Mouse (Mus musculus) hindbrain, embryonic 12.5 days (tissue): ENCODE data around the gene Tsc22d3. TPM values are rescaled to one million over a fixed set of nuclear protein-coding genes. Genes with fewer than 3 reads are reported as not detected.
"Not testable (repeated sequence)": the region's sequence is repeated elsewhere in the genome, so short reads cannot be mapped to it uniquely, and the experiment has no call there.

Experiments used
- ATAC-seq: fragments of 200-750 bp; cut with Nextera tagmentation; 2 replicates; pipeline ENCODE4 v1.8.0; 2017; ENCODE audit warnings: moderate TSS enrichment; ENCODE audit not compliant: low FRiP score
- H3K27ac ChIP-seq: fragments of 300-500 bp; sonication (generic); 2 replicates; pipeline ENCODE4 v1.5.1; 2016; ENCODE audit warnings: mild to moderate bottlenecking
- H3K27me3 ChIP-seq: fragments of 300-500 bp; sonication (generic); 2 replicates; pipeline ENCODE4 v1.6.1; 2016; ENCODE audit warnings: mild to moderate bottlenecking
- H3K36me3 ChIP-seq: fragments of 300-500 bp; sonication (generic); 2 replicates; pipeline ENCODE4 v1.6.1; 2016; ENCODE audit warnings: mild to moderate bottlenecking
- H3K4me1 ChIP-seq: fragments of 300-500 bp; sonication (generic); 2 replicates; pipeline ENCODE4 v1.6.1; 2016
- H3K4me2 ChIP-seq: fragments of 300-500 bp; sonication (generic); replicated peaks from 2 replicates; pipeline ENCODE4 v1.6.1; 2016; ENCODE audit warnings: mild to moderate bottlenecking
- H3K4me3 ChIP-seq: fragments of 300-500 bp; sonication (generic); 2 replicates; pipeline ENCODE4 v1.5.1; 2016; ENCODE audit warnings: mild to moderate bottlenecking
- H3K9ac ChIP-seq: fragments of 300-500 bp; sonication (generic); 2 replicates; pipeline ENCODE4 v1.6.1; 2016; ENCODE audit warnings: mild to moderate bottlenecking, moderate library complexity
- H3K9me3 ChIP-seq: fragments of 300-500 bp; sonication (generic); replicated peaks from 2 replicates; pipeline ENCODE4 v1.6.1; 2016; ENCODE audit warnings: mild to moderate bottlenecking
- WGBS: fragments of 180-500 bp; shearing (Covaris S2); methylation state at CpG from one replicate; pipeline ENCODE4 v1.1.7; 2016; 5-methylcytosine and 5-hydroxymethylcytosine counted together
- polyA plus RNA-seq: library from polyadenylated mRNA; unstranded; fragments of >200 nt; fragmentation: Nextera tagmentation; extraction: Ambion mirVana; gene quantifications from 2 replicates; pipeline ENCODE4 v1.2.1, GENCODE M21; 2016

Tsc22d3 gene
- polyA plus RNA-seq, 1 experiment from 2014 or later = 119 TPM

DNA sequence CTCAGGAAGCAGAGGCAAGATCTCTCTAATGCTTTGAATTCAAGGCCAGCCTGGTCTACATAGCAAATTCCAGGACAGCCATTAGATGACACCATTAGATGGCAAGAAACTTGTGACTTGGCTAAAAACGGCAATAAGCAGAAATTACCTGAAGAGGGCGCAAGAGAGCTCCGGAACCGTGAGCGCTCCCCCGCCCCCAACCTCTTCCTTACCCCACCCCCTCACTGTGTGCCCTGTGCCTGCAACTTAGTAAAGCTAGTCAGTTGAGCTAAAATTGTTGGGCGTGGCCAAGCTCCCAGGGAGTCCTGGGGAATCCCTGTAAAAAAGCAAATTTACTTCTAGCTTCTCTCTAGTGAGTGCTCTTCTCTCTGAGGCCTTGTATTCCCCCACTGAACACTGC lies 96.6 kb downstream of the Tsc22d3 start:
- Histone ChIP-seq H3K4me1 (0 out of 2 replicates have a peak, but pooled peaks cover 2% of the 10 kb centered on the region), H3K27me3 (peaks cover 39% of the 10 kb centered on the region), H3K9ac (no peak overlapping the region), H3K4me2 (no peak overlapping the region), H3K9me3 (no peaks in the 10 kb centered on the region), H3K4me3 (no peak overlapping the region), H3K36me3 (no peaks in the 10 kb centered on the region), H3K27ac (no peak overlapping the region)
- ATAC-seq = peak; percentile 60; the same call in 1 of the 2 replicates
- 22% methylated on average over 7 of the region's 7 CpGs for WGBS

DNA sequence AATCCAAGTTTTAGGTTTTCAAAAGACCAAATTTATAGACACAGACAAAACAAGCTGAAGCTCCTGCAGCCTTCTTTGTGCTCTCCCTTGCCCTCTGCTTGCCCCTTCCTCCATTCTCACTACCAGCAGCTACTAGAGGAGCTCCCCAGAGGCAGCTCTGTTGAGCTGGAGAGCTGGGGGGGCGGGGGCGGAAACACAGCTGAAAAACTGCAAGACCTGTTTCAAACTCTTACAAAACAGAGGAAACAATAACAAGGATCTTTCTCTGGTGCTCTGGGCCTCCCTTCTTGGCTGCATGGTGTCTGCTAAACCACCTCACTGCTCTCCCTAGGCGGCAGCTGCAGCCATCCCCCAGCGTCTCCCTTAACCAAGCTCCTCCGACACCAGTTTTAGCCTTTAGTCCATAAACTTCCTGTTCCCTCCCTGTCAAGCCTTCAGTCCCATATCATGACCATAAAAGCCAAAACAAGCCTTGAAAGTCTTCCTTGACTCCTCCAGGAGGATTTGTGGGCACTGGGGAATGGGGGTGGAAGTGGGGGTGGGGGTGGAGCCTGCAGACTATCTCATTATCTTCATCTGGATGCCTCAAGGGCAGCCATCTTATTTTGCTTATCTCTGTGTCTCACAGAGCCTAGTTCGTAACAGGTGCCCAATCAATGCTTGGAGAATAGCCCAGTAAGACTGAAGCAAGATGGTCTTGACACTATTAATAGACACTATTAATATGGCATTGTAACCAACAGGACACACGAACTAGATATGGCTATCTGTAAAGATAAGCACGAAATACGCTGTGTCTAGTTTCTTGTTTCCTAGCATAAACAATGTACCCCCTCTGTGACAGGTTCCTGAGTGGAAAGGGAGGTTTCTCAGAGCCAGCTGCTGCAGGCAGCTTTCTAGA lies 98.8 kb downstream of the Tsc22d3 start:
- no peak for ATAC-seq
- Histone ChIP-seq H3K4me1 (0 out of 2 replicates have a peak, but pooled peaks cover 2% of the 10 kb centered on the region), H3K4me2 (no peak overlapping the region), H3K9me3 (no peaks in the 10 kb centered on the region), H3K4me3 (no peak overlapping the region), H3K36me3 (no peaks in the 10 kb centered on the region), H3K9ac (no peak overlapping the region), H3K27me3 (peaks cover 37% of the 10 kb centered on the region), H3K27ac (no peak overlapping the region)
- WGBS = 63% methylated on average over 9 of the region's 9 CpGs

DNA sequence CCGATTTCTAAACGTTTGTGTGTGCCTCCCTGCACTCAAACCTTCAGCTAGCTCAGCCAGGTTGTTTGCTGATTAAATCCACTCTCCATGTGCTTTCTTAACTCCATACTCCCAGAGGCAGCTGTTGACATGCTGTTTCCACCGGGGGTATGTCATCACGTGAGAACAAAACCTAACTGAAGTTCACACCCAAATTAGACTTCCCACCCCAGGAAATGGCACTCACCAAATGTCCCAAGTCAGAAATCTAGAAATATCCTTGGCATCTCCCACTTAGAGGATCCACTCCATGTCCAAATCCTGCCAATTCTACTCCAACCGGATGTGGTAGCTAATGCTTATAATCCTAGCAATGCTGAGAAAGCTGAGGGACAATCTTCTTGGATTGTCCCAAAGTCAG lies 100.2 kb downstream of the Tsc22d3 start:
- no peaks in the 10 kb centered on the region for H3K4me1 ChIP-seq

DNA sequence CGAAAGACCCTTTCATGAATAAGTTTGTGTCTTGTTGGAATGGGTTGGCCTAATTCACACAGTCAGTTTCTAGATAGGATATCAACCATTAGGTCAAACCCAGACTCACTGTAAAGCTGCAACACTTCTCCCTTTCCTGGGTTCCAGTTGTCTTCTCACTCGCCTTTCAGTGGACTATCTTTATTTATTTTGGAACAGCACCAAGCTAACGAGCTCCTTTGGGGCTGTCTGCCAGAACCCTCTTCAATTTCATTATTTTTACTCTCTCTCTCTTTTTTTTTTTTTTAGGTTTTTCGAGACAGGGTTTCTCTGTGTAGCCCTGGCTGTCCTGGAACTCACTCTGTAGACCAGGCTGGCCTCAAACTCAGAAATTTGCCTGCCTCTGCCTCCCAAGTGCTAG lies 102.0 kb downstream of the Tsc22d3 start:
- not testable (repeated sequence) for ATAC-seq, H3K27ac ChIP-seq, H3K4me3 ChIP-seq, H3K9ac ChIP-seq, H3K9me3 ChIP-seq, H3K4me1 ChIP-seq, H3K4me2 ChIP-seq, H3K36me3 ChIP-seq
- WGBS = 70% methylated on average over 4 of the region's 4 CpGs
- H3K27me3 ChIP-seq = peaks cover 37% of the 10 kb centered on the region

More for the DNA sequence above, 100.2 kb downstream of the Tsc22d3 start:
- Histone ChIP-seq H3K9ac (no peak overlapping the region), H3K9me3 (no peaks in the 10 kb centered on the region), H3K27me3 (peaks cover 26% of the 10 kb centered on the region), H3K27ac (no peak overlapping the region), H3K36me3 (no peaks in the 10 kb centered on the region), H3K4me2 (no peak overlapping the region), H3K4me3 (no peak overlapping the region)
- ATAC-seq = no peak
- WGBS = 84% methylated on average over 5 of the region's 5 CpGs

DNA sequence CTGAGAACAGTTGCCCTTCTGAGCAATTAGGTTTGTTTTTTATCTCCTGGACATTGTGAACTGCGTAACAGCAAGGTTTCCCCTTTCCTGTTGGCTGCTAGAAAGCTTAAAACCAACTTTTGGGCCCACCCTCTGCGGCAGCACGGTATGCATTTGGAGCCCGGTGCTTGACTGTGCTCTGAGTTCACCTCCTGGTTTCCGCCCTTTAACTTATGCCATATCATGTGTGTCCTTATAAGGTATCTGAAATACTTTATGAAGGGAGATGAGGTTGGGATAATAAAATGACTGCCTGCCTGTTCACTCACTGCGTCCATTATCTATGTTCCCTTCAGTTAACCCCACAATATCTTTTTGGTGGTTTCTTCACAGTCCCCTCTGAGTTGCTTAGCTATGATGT lies 106.3 kb downstream of the Tsc22d3 start:
- Histone ChIP-seq H3K4me1 (no peaks in the 10 kb centered on the region), H3K36me3 (no peaks in the 10 kb centered on the region), H3K9me3 (no peaks in the 10 kb centered on the region), H3K27ac (no peak overlapping the region), H3K9ac (no peak overlapping the region), H3K4me2 (no peak overlapping the region), H3K4me3 (no peak overlapping the region), H3K27me3 (peaks cover 39% of the 10 kb centered on the region)
- no peak for ATAC-seq
- 81% methylated on average over 6 of the region's 6 CpGs for WGBS

DNA sequence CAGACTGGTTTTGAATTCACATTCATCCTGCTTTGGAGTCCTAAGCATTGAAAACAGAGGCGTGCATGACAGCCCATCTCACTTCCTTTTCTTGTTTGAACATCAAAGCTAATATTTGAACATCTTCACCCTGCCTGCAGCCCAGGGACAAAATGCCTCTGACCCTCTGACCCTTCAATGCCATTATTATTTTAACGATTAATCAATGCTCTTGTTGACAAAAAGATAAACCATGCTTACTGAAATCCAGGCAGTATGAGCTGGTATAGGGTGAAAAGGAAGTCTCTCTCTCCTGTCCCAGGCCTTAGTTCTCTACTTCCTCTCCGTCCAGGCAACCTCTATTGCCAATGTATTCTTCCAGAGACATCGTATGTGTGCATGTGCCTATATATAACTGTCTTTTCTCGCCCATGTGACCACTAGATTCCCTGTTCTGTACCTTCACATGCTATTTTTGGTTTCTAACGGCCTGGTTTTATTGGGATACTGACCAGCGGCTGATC lies 106.9 kb downstream of the Tsc22d3 start:
- no peak for ATAC-seq
- 66% methylated on average over 7 of the region's 7 CpGs for WGBS
- no peaks in the 10 kb centered on the region for H3K36me3 ChIP-seq
- H3K27ac ChIP-seq = no peak overlapping the region
- H3K9ac ChIP-seq = no peak overlapping the region
- no peak overlapping the region for H3K4me3 ChIP-seq
- peaks cover 39% of the 10 kb centered on the region for H3K27me3 ChIP-seq
- no peaks in the 10 kb centered on the region for H3K4me1 ChIP-seq
- no peak overlapping the region for H3K4me2 ChIP-seq
- H3K9me3 ChIP-seq = no peaks in the 10 kb centered on the region

DNA sequence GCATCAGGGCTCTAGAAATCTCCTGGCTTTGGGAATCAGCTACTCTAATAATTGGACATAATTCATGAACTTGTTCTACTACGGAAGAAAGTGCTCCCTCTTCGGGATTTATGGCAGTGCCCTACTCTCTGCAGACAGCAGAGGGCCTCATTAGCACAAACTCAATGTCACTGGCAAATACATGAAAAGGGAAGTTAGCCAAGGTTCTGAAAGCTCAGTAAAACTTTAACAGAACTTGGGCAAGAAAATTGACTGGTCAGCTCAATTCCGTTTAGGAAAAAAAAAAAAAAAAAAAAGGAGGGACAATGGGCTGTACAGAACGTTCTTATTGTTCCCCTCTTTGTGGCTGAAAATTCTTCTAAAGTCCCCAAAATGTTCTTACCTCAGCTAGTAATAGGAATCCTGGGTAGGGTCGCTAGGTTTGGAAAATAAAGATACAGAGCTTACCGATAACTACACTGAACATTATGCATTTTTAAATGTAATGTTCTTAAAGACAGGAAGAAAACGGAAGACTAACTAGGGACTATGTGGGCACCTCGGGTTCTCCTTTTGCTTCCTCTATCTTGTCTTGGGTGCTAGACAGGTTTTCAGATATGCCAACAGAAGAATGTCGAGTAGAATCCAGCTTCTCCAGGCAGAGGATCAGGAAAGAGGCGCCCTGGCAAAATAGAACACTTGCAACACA lies 108.4 kb downstream of the Tsc22d3 start:
- Histone ChIP-seq H3K27me3 (peaks cover 34% of the 10 kb centered on the region), H3K4me3 (no peak overlapping the region), H3K36me3 (no peaks in the 10 kb centered on the region), H3K27ac (no peak overlapping the region), H3K4me2 (no peak overlapping the region), H3K9me3 (no peaks in the 10 kb centered on the region), H3K9ac (no peak overlapping the region), H3K4me1 (no peaks in the 10 kb centered on the region)
- no peak for ATAC-seq
- WGBS = 59% methylated on average over 10 of the region's 10 CpGs

DNA sequence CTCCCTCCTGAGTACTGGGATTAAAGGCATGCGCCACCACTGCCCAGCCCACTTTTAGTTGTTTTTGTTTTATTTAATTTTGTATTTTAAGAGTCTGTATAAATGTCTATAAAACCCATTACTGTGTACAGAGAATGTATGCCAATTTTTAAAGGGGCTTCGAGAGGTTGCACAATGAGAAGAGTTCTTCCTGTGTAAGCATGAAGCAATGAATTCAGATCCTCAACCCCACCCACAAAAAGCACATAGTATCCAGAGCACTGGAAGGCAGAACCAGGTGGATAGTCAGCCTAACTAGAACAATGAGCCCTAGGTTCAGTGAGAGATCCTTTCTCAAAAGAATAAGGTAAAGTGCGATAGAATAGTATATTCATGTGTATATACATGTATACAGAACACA lies 110.3 kb downstream of the Tsc22d3 start:
- Histone ChIP-seq H3K36me3 (no peaks in the 10 kb centered on the region), H3K4me1 (no peaks in the 10 kb centered on the region), H3K9me3 (no peaks in the 10 kb centered on the region), H3K27me3 (peaks cover 34% of the 10 kb centered on the region), H3K4me2 (no peak overlapping the region), H3K4me3 (no peak overlapping the region), H3K9ac (no peak overlapping the region), H3K27ac (no peak overlapping the region)
- no peak for ATAC-seq
- WGBS = 88% methylated on average over 3 of the region's 3 CpGs

Other genes starting within 250 kb of the Tsc22d3 start
- 56.1 and 56.9 TPM in 2 replicates for gene Prps1, start 144.0 kb downstream of the Tsc22d3 start, polyA plus RNA-seq
- 4.4 and 6.0 TPM in 2 replicates for gene Mid2, start 63.9 kb upstream of the Tsc22d3 start, polyA plus RNA-seq
- not detected in 2 replicates for gene Tex13b, start 212.8 kb upstream of the Tsc22d3 start, polyA plus RNA-seq